Mouse (Mus musculus): ENCODE measurements around the gene Bex4. TPM values are rescaled to one million over a fixed set of nuclear protein-coding genes. Genes with fewer than 3 reads are reported as not detected.
"Not testable (repeated sequence)": the region's sequence is repeated elsewhere in the genome, so short reads cannot be mapped to it uniquely, and the experiment has no call there.

Gene Bex4
- 0.96 and 1.1 TPM in 2 replicates for polyA plus RNA-seq (2012; rRNA removed)

- not testable (repeated sequence) for H3K36me3 ChIP-seq (ENCODE audit: control insufficient read depth, insufficient read depth, low read length); H3K27ac ChIP-seq (ENCODE audit: insufficient read depth, low read length); H3K4me1 ChIP-seq (ENCODE audit: control insufficient read depth, insufficient read depth, insufficient read length); DNase-seq (ENCODE audit: low read depth in 1 of 2, low spot score in 2 of 2); H3K27me3 ChIP-seq (ENCODE audit: control insufficient read depth, insufficient read depth, low read length); H3K4me3 ChIP-seq (ENCODE audit: extremely low read depth, insufficient read depth, insufficient read length)
- WGBS, result 36% methylated on average over 17 of the region's 64 CpGs
These were observed at the start of gene Bex4 for GRCm38 (mm10) chrX:136138827-136139639. Gene Bex4 (plus strand): TSS chrX:136138996.

- 25% methylated on average over 2 of the region's 2 CpGs for WGBS
- Histone ChIP-seq H3K4me3 (ENCODE audit: extremely low read depth, insufficient read depth, insufficient read length) (no peak overlapping the region), H3K27ac (ENCODE audit: insufficient read depth, low read length) (no peak overlapping the region), H3K4me1 (ENCODE audit: control insufficient read depth, insufficient read depth, insufficient read length) (no peaks in the 10 kb centered on the region), H3K27me3 (ENCODE audit: control insufficient read depth, insufficient read depth, low read length) (no peaks in the 10 kb centered on the region), H3K36me3 (ENCODE audit: control insufficient read depth, insufficient read depth, low read length) (no peaks in the 10 kb centered on the region)
- TF ChIP-seq POLR2A (IDR thresholded peaks at IDR 0.05; ENCODE audit: low read depth, low read length), result no peak
- no peak for TF ChIP-seq CTCF (IDR thresholded peaks at IDR 0.05; ENCODE audit: extremely low read depth, insufficient read depth, insufficient read length, insufficient replicate concordance)
- no peak for DNase-seq (ENCODE audit: low read depth in 1 of 2, low spot score in 2 of 2)
These were observed 46.1 kb upstream of the Bex4 start for GRCm38 (mm10) chrX:136092497-136093279.

- no peaks in the 10 kb centered on the region for H3K36me3 ChIP-seq (ENCODE audit: control insufficient read depth, insufficient read depth, low read length)
- no peak for DNase-seq (ENCODE audit: low read depth in 1 of 2, low spot score in 2 of 2)
- H3K4me1 ChIP-seq (ENCODE audit: control insufficient read depth, insufficient read depth, insufficient read length), result no peaks in the 10 kb centered on the region
- 74% methylated on average over 2 of the region's 2 CpGs for WGBS
- TF ChIP-seq POLR2A (IDR thresholded peaks at IDR 0.05; ENCODE audit: low read depth, low read length) (no peak), CTCF (IDR thresholded peaks at IDR 0.05; ENCODE audit: extremely low read depth, insufficient read depth, insufficient read length, insufficient replicate concordance) (no peak)
- no peak overlapping the region for H3K4me3 ChIP-seq (ENCODE audit: extremely low read depth, insufficient read depth, insufficient read length)
- no peaks in the 10 kb centered on the region for H3K27me3 ChIP-seq (ENCODE audit: control insufficient read depth, insufficient read depth, low read length)
- no peak overlapping the region for H3K27ac ChIP-seq (ENCODE audit: insufficient read depth, low read length)
These were observed 44.4 kb upstream of the Bex4 start for GRCm38 (mm10) chrX:136094421-136094820.

- Histone ChIP-seq H3K4me1 (ENCODE audit: control insufficient read depth, insufficient read depth, insufficient read length) (no peaks in the 10 kb centered on the region), H3K36me3 (ENCODE audit: control insufficient read depth, insufficient read depth, low read length) (no peaks in the 10 kb centered on the region), H3K27me3 (ENCODE audit: control insufficient read depth, insufficient read depth, low read length) (no peaks in the 10 kb centered on the region), H3K4me3 (ENCODE audit: extremely low read depth, insufficient read depth, insufficient read length) (no peak overlapping the region), H3K27ac (ENCODE audit: insufficient read depth, low read length) (no peak overlapping the region)
- DNase-seq (ENCODE audit: low read depth in 1 of 2, low spot score in 2 of 2), result no peak
- WGBS, result 65% methylated on average over 4 of the region's 4 CpGs
- TF ChIP-seq POLR2A (IDR thresholded peaks at IDR 0.05; ENCODE audit: low read depth, low read length) (no peak), CTCF (IDR thresholded peaks at IDR 0.05; ENCODE audit: extremely low read depth, insufficient read depth, insufficient read length, insufficient replicate concordance) (no peak)
These were observed 34.6 kb upstream of the Bex4 start for GRCm38 (mm10) chrX:136104046-136104723.

GRCm38 (mm10) chrX:136104724-136105088, 34.1 kb upstream of the Bex4 start:
- Histone ChIP-seq H3K27ac (ENCODE audit: insufficient read depth, low read length) (no peak overlapping the region), H3K4me3 (ENCODE audit: extremely low read depth, insufficient read depth, insufficient read length) (no peak overlapping the region), H3K4me1 (ENCODE audit: control insufficient read depth, insufficient read depth, insufficient read length) (no peaks in the 10 kb centered on the region), H3K27me3 (ENCODE audit: control insufficient read depth, insufficient read depth, low read length) (no peaks in the 10 kb centered on the region), H3K36me3 (ENCODE audit: control insufficient read depth, insufficient read depth, low read length) (no peaks in the 10 kb centered on the region)
- no peak for DNase-seq (ENCODE audit: low read depth in 1 of 2, low spot score in 2 of 2)
- WGBS, result 79% methylated on average over 3 of the region's 3 CpGs
- TF ChIP-seq CTCF (IDR thresholded peaks at IDR 0.05; ENCODE audit: extremely low read depth, insufficient read depth, insufficient read length, insufficient replicate concordance) (no peak), POLR2A (IDR thresholded peaks at IDR 0.05; ENCODE audit: low read depth, low read length) (no peak)

- 48% methylated on average over 6 of the region's 6 CpGs for WGBS
These were observed 30.9 kb upstream of the Bex4 start for GRCm38 (mm10) chrX:136107942-136108341.

More at GRCm38 (mm10) chrX:136107942-136108341, 30.9 kb upstream of the Bex4 start:
- TF ChIP-seq POLR2A (IDR thresholded peaks at IDR 0.05; ENCODE audit: low read depth, low read length) (no peak), CTCF (IDR thresholded peaks at IDR 0.05; ENCODE audit: extremely low read depth, insufficient read depth, insufficient read length, insufficient replicate concordance) (no peak)
- no peak for DNase-seq (ENCODE audit: low read depth in 1 of 2, low spot score in 2 of 2)
- Histone ChIP-seq H3K36me3 (ENCODE audit: control insufficient read depth, insufficient read depth, low read length) (no peaks in the 10 kb centered on the region), H3K4me3 (ENCODE audit: extremely low read depth, insufficient read depth, insufficient read length) (no peak overlapping the region), H3K27me3 (ENCODE audit: control insufficient read depth, insufficient read depth, low read length) (no peaks in the 10 kb centered on the region), H3K4me1 (ENCODE audit: control insufficient read depth, insufficient read depth, insufficient read length) (no peaks in the 10 kb centered on the region), H3K27ac (ENCODE audit: insufficient read depth, low read length) (no peak overlapping the region)
